20 mouse cellular contexts compared by ENCODE assay signal in genomic region chr8:87230096-87230495, GRCm38 (mm10).
"Had no signal": no experiment of that assay in that cellular context is flagged by ENCODE, and none has a peak within 500 bp of the region (broad histone marks: within the 10 kb centered on the region; RNA-seq: fewer than 3 reads in every experiment).

No protein-coding gene starts in this region.

- H3K27me3 ChIP-seq: limb, embryonic 15.5 days had no signal

- H3K9me3 ChIP-seq: limb, embryonic 12.5 days; limb, embryonic 15.5 days; neural tube, embryonic 13.5 days had no signal

- H3K4me3 ChIP-seq: limb, embryonic 12.5 days; limb, embryonic 15.5 days; myocyte; neural tube, embryonic 13.5 days had no signal

- DNase-seq: kidney, adult 9 months; kidney, postnatal 14 days; kidney, postnatal 4 days; left cerebral cortex, postnatal 4 days; liver, postnatal 0 days; lung, embryonic 14.5 days; retina, postnatal 1 day; right cerebral cortex, postnatal 25 days; spleen, adult 18-20 months; thymus, adult 18-20 months; thymus, postnatal 14 days had no signal

- H3K4me2 ChIP-seq: limb, embryonic 12.5 days; limb, embryonic 15.5 days; liver, embryonic 11.5 days; lung, embryonic 14.5 days; neural tube, embryonic 13.5 days had no signal

- H3K9ac ChIP-seq: limb, embryonic 12.5 days; limb, embryonic 15.5 days; liver, embryonic 14.5 days; liver, postnatal 0 days; lung, embryonic 14.5 days; neural tube, embryonic 13.5 days had no signal

- H3K36me3 ChIP-seq: limb, embryonic 12.5 days; limb, embryonic 15.5 days; neural tube, embryonic 13.5 days had no signal

- H3K27ac ChIP-seq: limb, embryonic 12.5 days; limb, embryonic 15.5 days; liver, embryonic 14.5 days; macrophage; neural tube, embryonic 13.5 days had no signal

- ATAC-seq: liver, postnatal 0 days; lung, postnatal 0 days; midbrain, embryonic 16.5 days had no signal
